Mouse (Mus musculus) right cerebral cortex, adult 2 months (tissue): Measurements from ENCODE around the gene Gm20594.

ENCODE experiments used
- DNase-seq, 2 experiments: peaks; one replicate each; pipeline ENCODE4 v3.0.0; 2021 to 2022; ENCODE audit warnings: low spot score in 2 of 2

Gene Gm20594

DNA sequence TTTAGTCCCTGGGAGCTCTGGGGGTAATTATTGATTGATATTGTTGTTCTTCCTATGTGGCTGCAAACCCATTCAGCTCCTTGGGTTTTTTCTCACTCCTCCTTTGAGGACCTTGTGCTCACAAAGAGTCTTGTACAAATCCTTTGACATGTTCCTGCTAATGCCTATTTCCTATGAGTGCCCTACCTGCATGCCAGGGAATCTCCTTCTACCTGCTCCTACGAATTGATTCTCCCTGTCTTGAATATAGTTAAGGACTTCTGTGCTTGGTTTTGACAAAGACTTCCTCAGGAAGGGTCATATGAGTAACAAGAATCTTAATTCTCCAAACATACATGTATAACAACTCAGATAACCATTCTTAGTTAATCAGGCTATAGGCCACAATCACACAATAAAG lies at the start of gene Gm20594:
Gene Gm20594, plus strand, starts transcription at position 301 of the 400 bp plus-strand sequence.
- no peak for DNase-seq

DNA sequence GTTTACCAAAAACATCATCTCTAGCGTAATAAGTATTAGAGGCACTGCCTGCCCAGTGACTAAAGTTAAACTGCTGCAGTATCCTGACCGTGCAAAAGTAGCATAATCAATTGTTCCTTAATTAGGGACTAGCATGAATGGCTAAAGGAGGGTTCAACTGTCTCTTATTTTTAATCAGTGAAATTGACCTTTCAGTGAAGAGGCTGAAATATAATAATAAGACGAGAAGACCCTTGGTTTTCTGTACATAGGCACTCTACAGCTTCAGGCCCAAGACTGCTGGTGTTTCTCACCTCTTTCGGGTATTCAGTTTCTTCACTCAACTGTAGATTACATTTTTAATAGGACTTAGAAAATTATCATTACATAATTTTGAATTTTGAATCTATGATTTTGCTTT lies 398 bp downstream of the Gm20594 start:
- DNase-seq = no peak

DNA sequence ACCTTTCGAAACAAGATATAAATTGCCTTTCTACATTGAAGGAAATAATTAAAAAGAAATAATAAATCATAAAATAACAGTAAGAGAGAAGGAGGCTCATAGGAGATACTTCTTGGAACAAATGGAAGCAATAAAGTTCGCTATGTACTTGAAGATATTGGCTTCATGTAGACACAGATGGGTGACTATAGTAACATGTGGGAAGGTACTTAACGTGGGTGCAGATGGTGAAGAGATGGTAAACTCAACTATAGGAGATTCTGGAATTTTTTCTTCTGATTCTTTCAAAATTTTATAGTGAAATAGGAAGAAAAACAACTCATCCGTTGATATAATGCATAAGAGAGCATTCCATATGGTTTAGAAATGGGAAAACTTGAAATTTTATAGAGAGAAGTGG lies 16.1 kb downstream of the Gm20594 start:
- DNase-seq = peak in 1 of 2 experiments; percentile 13

DNA sequence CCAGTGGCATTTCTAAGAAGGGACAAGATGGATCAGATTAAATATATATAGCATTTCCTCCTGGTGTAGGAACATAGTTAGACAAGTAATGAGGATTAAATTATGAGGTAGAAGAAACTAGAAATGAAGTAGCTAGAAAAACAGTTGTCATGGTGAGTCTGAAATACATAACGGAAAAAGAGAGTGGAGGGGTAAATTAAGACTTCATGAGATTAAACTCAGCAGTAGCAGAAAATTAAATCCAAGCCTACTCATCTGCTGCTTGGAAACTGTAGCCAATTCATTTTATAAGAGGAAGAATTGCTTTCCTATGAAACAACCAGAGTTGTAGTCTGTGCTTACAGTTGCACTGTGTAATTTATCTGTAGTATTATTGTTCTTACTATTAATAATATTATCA lies 29.1 kb downstream of the Gm20594 start:
- DNase-seq = no peak
